Mouse (Mus musculus) neural tube, embryonic 15.5 days (tissue): ENCODE measurements around the gene Nosip. TPM values are rescaled to one million over a fixed set of nuclear protein-coding genes. Genes with fewer than 3 reads are reported as not detected.
A peak's percentile ranks its signal among the peaks of the same experiment; 100 is the strongest.

Experiments
- ATAC-seq: fragments of 200-750 bp; cut with Nextera tagmentation; 2 replicates; pipeline ENCODE4 v1.8.0; 2017; ENCODE audit warnings: mild to moderate bottlenecking, moderate TSS enrichment, moderate library complexity; ENCODE audit not compliant: low FRiP score
- H3K27ac ChIP-seq: fragments of 300-500 bp; sonication (generic); replicated peaks from 2 replicates; pipeline ENCODE4 v1.5.1; 2015; ENCODE audit warnings: mild to moderate bottlenecking, inconsistent platforms
- H3K27me3 ChIP-seq: fragments of 300-500 bp; sonication (generic); replicated peaks from 2 replicates; pipeline ENCODE4 v1.6.1; 2015; ENCODE audit warnings: inconsistent platforms
- H3K36me3 ChIP-seq: fragments of 300-500 bp; sonication (generic); 2 replicates; pipeline ENCODE4 v1.6.1; 2015; ENCODE audit warnings: inconsistent platforms
- H3K4me1 ChIP-seq: fragments of 300-500 bp; sonication (generic); 2 replicates; pipeline ENCODE4 v1.6.1; 2015; ENCODE audit warnings: inconsistent platforms
- H3K4me2 ChIP-seq: fragments of 300-500 bp; sonication (generic); 2 replicates; pipeline ENCODE4 v1.6.1; 2015; ENCODE audit warnings: inconsistent platforms, mild to moderate bottlenecking, moderate library complexity
- H3K4me3 ChIP-seq: fragments of 300-500 bp; sonication (generic); replicated peaks from 2 replicates; pipeline ENCODE4 v1.5.1; 2015; ENCODE audit warnings: mild to moderate bottlenecking, inconsistent platforms
- H3K9ac ChIP-seq: fragments of 300-500 bp; sonication (generic); replicated peaks from 2 replicates; pipeline ENCODE4 v1.6.1; 2015; ENCODE audit warnings: mild to moderate bottlenecking, inconsistent platforms
- H3K9me3 ChIP-seq: fragments of 300-500 bp; sonication (generic); replicated peaks from 2 replicates; pipeline ENCODE4 v1.6.1; 2016; ENCODE audit warnings: inconsistent platforms
- WGBS: fragments of 180-500 bp; shearing (Covaris S2); methylation state at CpG from one replicate; pipeline ENCODE4 v1.1.7; 2015; ENCODE audit warnings: mixed read lengths; 5-methylcytosine and 5-hydroxymethylcytosine counted together
- polyA plus RNA-seq: library from polyadenylated mRNA; unstranded; fragments of >200 nt; fragmentation: Nextera tagmentation; extraction: Ambion mirVana; gene quantifications from 2 replicates; pipeline ENCODE4 v1.2.1, GENCODE M21; 2015

The Nosip gene
- polyA plus RNA-seq, 1 experiment from 2014 or later: 65.8 TPM

GRCm38 (mm10) chr7:45068000-45068318 lies 5.7 kb downstream of the Nosip start:
- Histone ChIP-seq H3K4me1 (peaks cover 16% of the 10 kb centered on the region), H3K36me3 (no peaks in the 10 kb centered on the region), H3K27ac (no peak overlapping the region), H3K4me2 (no peak overlapping the region), H3K27me3 (no peaks in the 10 kb centered on the region), H3K9me3 (no peaks in the 10 kb centered on the region), H3K4me3 (no peak overlapping the region), H3K9ac (no peak overlapping the region)
- no peak for ATAC-seq
- 36% methylated on average over 5 of the region's 5 CpGs for WGBS

DNA sequence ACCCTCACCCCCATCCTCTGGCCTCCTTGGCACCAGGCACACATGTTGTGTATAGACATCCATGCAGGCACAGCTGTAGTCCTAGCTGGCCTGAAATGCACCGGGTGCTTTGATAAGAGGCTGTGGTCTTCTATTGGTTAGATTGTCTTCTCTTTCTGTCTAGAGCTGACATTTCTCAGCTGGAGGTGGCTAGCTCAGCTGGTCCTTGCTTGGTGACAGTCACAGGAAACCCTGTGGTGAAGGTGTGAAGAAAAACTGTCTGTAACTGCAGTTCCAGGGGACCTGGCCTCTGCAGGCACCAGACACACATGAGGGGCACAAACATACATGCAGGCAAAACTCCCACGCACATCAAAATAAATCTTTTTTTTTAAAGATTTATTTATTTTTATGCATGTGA lies 7.4 kb downstream of the Nosip start:
- Histone ChIP-seq H3K27ac (no peak overlapping the region), H3K27me3 (no peaks in the 10 kb centered on the region), H3K9ac (no peak overlapping the region), H3K4me2 (no peak overlapping the region), H3K4me3 (no peak overlapping the region), H3K9me3 (no peaks in the 10 kb centered on the region), H3K36me3 (peaks cover 7% of the 10 kb centered on the region; the same call in 1 of the 2 replicates), H3K4me1 (peaks cover 7% of the 10 kb centered on the region; the same call in 1 of the 2 replicates)
- no peak for ATAC-seq
- WGBS: 97% methylated on average over 2 of the region's 2 CpGs

- Histone ChIP-seq H3K9me3 (no peaks in the 10 kb centered on the region), H3K27me3 (no peaks in the 10 kb centered on the region), H3K4me2 (no peak overlapping the region), H3K9ac (no peak overlapping the region), H3K4me1 (peaks cover 3% of the 10 kb centered on the region; the same call in 1 of the 2 replicates), H3K27ac (no peak overlapping the region), H3K36me3 (peaks cover 20% of the 10 kb centered on the region), H3K4me3 (no peak overlapping the region)
- ATAC-seq: no peak
- WGBS: 84% methylated on average over 2 of the region's 2 CpGs
Observed at GRCm38 (mm10) chr7:45072230-45072629, 10.0 kb downstream of the Nosip start.

GRCm38 (mm10) chr7:45073171-45073707 lies 11.0 kb downstream of the Nosip start:
- Histone ChIP-seq H3K27me3 (no peaks in the 10 kb centered on the region), H3K9ac (no peak overlapping the region), H3K27ac (no peak overlapping the region), H3K36me3 (peaks cover 23% of the 10 kb centered on the region), H3K4me3 (no peak overlapping the region), H3K4me2 (no peak overlapping the region), H3K9me3 (no peaks in the 10 kb centered on the region), H3K4me1 (peaks cover 1% of the 10 kb centered on the region; the same call in 1 of the 2 replicates)
- no peak for ATAC-seq
- WGBS: 86% methylated on average over 7 of the region's 7 CpGs

DNA sequence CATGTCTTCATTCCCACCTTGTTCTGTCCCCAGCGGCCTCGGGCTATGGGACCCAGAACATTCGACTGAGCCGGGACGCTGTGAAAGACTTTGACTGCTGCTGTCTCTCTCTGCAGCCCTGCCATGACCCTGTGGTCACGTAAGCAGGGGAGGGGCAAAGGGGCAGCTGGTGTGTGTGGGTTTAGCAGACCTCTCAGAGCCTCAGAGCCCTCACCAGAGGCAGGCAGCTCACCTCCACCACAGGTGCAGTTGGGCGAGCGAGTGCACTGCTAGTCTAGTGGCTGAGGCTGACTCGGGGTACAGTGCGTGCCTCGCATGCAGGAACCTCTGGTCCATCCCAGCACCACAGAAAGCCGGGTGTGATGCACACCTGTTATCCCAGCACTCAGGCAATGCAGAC lies 11.7 kb downstream of the Nosip start:
- Histone ChIP-seq H3K4me2 (no peak overlapping the region), H3K27ac (no peak overlapping the region), H3K27me3 (no peaks in the 10 kb centered on the region), H3K36me3 (peaks cover 23% of the 10 kb centered on the region), H3K4me3 (no peak overlapping the region), H3K9me3 (no peaks in the 10 kb centered on the region), H3K4me1 (no peaks in the 10 kb centered on the region), H3K9ac (no peak overlapping the region)
- 93% methylated on average over 12 of the region's 12 CpGs for WGBS
- ATAC-seq: no peak

GRCm38 (mm10) chr7:45075405-45075804 lies 13.2 kb downstream of the Nosip start:
- Histone ChIP-seq H3K4me2 (no peak overlapping the region), H3K4me1 (peaks cover 6% of the 10 kb centered on the region; the same call in 1 of the 2 replicates), H3K9me3 (no peaks in the 10 kb centered on the region), H3K27ac (no peak overlapping the region), H3K4me3 (no peak overlapping the region), H3K9ac (no peak overlapping the region), H3K36me3 (peaks cover 23% of the 10 kb centered on the region), H3K27me3 (no peaks in the 10 kb centered on the region)
- 91% methylated on average over 4 of the region's 4 CpGs for WGBS
- no peak for ATAC-seq

DNA sequence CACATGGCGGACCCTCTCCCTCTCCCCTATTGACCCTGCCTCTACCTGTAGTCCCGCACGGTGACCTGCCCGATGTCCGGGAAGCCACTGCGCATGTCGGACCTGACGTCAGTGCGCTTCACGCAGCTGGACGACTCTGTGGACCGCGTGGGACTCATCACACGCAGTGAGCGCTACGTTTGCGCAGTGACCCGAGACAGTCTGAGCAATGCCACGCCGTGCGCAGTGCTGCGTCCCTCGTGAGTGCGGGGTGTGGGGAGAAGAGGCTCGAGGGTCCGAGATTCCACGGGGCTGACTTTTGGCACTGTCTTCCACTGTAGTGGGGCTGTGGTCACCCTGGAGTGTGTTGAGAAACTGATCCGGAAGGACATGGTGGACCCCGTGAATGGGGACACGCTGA lies 14.3 kb downstream of the Nosip start:
- H3K4me3 ChIP-seq: no peak overlapping the region
- H3K4me1 ChIP-seq: peaks cover 6% of the 10 kb centered on the region; the same call in 1 of the 2 replicates
- no peak overlapping the region for H3K27ac ChIP-seq
- WGBS: 89% methylated on average over 30 of the region's 30 CpGs
- peaks cover 23% of the 10 kb centered on the region for H3K36me3 ChIP-seq
- no peak overlapping the region for H3K9ac ChIP-seq
- no peaks in the 10 kb centered on the region for H3K27me3 ChIP-seq
- no peak overlapping the region for H3K4me2 ChIP-seq
- no peak for ATAC-seq
- H3K9me3 ChIP-seq: no peaks in the 10 kb centered on the region

DNA sequence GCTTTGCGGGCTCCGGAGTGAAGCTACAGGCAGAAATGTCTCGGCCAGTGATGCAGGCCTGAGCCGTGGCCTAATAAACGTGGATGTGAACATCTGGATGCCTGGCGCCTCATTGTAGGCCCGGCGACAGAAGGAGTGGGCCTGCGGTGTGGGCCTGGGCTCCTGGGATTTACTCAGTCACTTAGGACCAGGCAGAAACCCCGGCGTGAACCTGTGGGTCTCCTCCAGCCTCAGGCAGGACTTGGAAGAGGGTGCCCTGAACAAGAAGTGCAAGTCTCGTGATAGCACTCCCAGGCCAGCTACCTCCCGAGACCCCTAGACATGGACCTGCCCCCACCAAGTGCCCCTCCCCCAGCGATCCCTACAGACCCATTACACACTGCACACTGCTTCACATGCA lies 15.1 kb downstream of the Nosip start:
- Histone ChIP-seq H3K36me3 (peaks cover 23% of the 10 kb centered on the region), H3K4me2 (no peak overlapping the region), H3K27me3 (no peaks in the 10 kb centered on the region), H3K9ac (no peak overlapping the region), H3K27ac (no peak overlapping the region), H3K9me3 (no peaks in the 10 kb centered on the region), H3K4me3 (no peak overlapping the region), H3K4me1 (peaks cover 7% of the 10 kb centered on the region; the same call in 1 of the 2 replicates)
- ATAC-seq: no peak
- 84% methylated on average over 14 of the region's 14 CpGs for WGBS

DNA sequence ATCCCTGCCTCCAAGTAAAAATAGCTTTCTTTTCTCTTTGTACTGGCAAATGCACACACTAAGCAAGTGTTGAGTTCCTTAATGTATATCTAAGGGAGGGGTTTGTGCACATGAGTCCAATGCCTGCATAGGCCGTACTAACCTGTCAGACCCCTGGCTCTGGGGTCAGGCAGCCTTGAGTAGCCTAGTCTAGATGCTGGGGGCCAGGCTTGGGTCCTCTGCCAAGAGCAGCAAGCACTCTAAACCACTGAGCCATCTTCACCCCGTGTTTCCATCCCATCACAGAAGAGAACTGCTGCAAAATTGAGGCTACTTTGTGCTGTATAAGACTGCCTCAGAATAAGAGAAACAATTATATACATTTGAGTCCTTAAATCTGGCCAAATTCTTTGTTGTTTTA lies 15.6 kb downstream of the Nosip start:
- no peaks in the 10 kb centered on the region for H3K9me3 ChIP-seq
- peaks cover 23% of the 10 kb centered on the region for H3K36me3 ChIP-seq
- peaks cover 12% of the 10 kb centered on the region for H3K4me1 ChIP-seq
- no peak overlapping the region for H3K4me3 ChIP-seq
- H3K9ac ChIP-seq: no peak overlapping the region
- ATAC-seq: no peak
- WGBS: 98% methylated on average over 2 of the region's 2 CpGs
- H3K4me2 ChIP-seq: no peak overlapping the region
- H3K27me3 ChIP-seq: no peaks in the 10 kb centered on the region
- H3K27ac ChIP-seq: no peak overlapping the region

DNA sequence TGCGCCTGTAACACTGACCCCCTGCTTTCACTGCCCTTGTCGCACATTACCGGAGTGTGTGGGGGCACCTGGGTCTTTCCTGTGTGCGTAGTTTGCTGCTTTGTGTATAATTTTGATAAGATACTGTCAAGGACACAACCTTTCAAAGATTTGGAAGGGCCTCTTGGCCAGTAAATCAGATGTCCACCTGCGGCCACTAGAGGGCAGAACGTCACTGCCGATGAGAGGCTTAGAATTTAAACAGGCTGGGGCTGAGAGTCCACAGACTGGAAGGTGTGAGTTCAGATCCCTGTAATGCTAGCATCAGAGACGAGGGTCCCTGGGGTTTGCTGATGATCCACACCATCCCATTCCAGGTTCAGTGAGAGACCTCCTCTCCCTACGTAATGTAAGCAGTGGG lies 16.3 kb downstream of the Nosip start:
- no peaks in the 10 kb centered on the region for H3K27me3 ChIP-seq
- peaks cover 14% of the 10 kb centered on the region for H3K4me1 ChIP-seq
- H3K27ac ChIP-seq: no peak overlapping the region
- WGBS: 43% methylated on average over 9 of the region's 9 CpGs
- H3K9ac ChIP-seq: no peak overlapping the region
- H3K4me3 ChIP-seq: no peak overlapping the region
- no peak overlapping the region for H3K4me2 ChIP-seq
- ATAC-seq: no peak
- no peaks in the 10 kb centered on the region for H3K9me3 ChIP-seq
- H3K36me3 ChIP-seq: peaks cover 23% of the 10 kb centered on the region

- Histone ChIP-seq H3K27ac (no peak overlapping the region), H3K36me3 (peaks cover 15% of the 10 kb centered on the region), H3K9ac (no peak overlapping the region), H3K4me3 (no peak overlapping the region), H3K9me3 (no peaks in the 10 kb centered on the region), H3K4me2 (no peak overlapping the region; the same call in 1 of the 2 replicates), H3K27me3 (no peaks in the 10 kb centered on the region), H3K4me1 (peaks cover 14% of the 10 kb centered on the region)
- ATAC-seq: peak; percentile 74
- WGBS: 1% methylated on average over 10 of the region's 10 CpGs
Observed at GRCm38 (mm10) chr7:45079856-45080255, 17.6 kb downstream of the Nosip start.

DNA sequence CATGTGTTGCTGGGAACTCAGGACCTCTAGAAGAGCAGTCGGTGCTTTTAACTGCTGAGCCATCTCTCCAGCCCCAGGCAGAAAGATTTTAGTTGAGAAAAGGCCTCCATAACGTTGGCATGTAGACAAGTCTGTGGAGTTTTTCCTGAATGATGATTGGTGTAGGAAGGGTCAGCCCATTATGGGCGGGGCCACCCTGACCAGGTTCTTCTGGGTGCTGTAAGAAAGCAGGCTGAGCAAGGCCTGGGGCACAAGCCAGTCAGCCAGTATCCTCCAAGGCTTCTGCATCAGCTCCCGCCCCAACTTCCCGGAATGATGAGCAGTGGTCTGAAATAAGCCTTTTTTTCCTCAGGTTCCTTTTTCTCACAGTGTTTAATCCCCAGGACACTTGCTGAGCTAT lies 18.8 kb downstream of the Nosip start:
- H3K36me3 ChIP-seq: peaks cover 12% of the 10 kb centered on the region
- H3K9me3 ChIP-seq: no peaks in the 10 kb centered on the region
- H3K4me1 ChIP-seq: peaks cover 14% of the 10 kb centered on the region
- H3K4me2 ChIP-seq: no peak overlapping the region
- no peak for ATAC-seq
- H3K27me3 ChIP-seq: no peaks in the 10 kb centered on the region
- H3K27ac ChIP-seq: no peak overlapping the region
- no peak overlapping the region for H3K9ac ChIP-seq
- no peak overlapping the region for H3K4me3 ChIP-seq
- 55% methylated on average over 5 of the region's 5 CpGs for WGBS
